Mouse (Mus musculus) lung, postnatal 0 days (tissue): ENCODE measurements around the gene Fras1.
A peak's percentile ranks its signal among the peaks of the same experiment; 100 is the strongest.

Experiments used
- CTCF ChIP-seq: IDR thresholded peaks from 2 replicates; pipeline ENCODE4 v1.5.1; 2016; ENCODE audit warnings: antibody characterized with exemption, mild to moderate bottlenecking
- EP300 ChIP-seq: IDR thresholded peaks from 2 replicates; pipeline ENCODE4 v1.6.1; 2016; ENCODE audit warnings: antibody characterized with exemption, mild to moderate bottlenecking, control low read depth

- TF ChIP-seq CTCF (no peak), EP300 (peak; percentile 99)
Measured at GRCm38 (mm10) chr5:96795752-96796151, 422.0 kb downstream of the Fras1 start.
